Comparison of ENCODE assay signal across 8 mouse cellular contexts in the genomic region with DNA sequence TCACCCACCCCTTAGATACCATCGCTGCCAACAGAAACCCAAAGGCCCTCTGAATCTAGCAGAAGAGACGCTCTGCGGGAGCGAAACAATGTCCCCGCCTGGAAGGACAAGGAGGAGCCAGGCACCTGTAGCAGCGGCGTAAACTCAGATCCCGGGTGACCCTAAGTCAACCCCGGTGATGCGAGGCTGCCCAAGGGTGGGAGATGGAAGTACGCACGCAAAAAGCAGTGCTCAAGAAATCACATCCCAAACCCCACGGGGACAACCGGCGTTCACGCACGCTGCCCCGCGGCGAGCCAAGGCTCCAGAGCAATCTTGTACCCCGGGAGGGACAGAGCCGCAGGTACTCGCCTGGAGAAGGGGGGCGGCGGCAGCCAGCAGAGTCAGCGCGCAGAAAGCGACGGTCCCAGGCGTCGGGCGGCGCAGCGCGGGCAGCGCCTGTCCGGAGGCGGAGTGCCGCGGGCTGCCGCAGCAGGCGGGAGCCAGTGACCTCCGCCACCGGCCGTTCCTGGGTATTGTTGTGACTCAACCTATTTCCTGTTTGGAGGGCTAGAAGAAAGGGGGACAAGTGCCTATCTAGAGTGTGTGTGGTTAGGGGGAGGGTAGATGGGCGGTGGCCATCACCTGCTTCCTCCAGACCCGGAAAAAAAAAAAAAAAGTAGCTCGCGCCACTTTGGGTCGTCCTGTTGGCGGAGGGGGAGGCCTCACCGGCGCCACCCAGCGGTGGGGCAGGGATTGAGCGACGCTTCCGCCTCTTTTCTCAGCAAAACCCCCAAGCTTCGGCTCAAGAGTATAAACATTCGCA. TPM values are rescaled to one million over a fixed set of nuclear protein-coding genes. Genes with fewer than 3 reads are reported as not detected.
DNase-seq lines count a peak whose midpoint lies in the region; ATAC-seq and TF ChIP-seq lines count a peak whose summit lies in the region.

A gene (minus strand): TSS at position 531 of the 805 bp plus-strand sequence.

- peak; percentile 75 for ATAC-seq in CD4-positive, CD25-positive, alpha-beta regulatory T cell, adult 4 months
- peak; percentile 39 for ATAC-seq in forebrain, embryonic 12.5 days (ENCODE audit: low FRiP score)
- ATAC-seq in heart, postnatal 0 days (ENCODE audit: insufficient read depth, low read depth): peak; percentile 76
- ATAC-seq in neural tube, embryonic 13.5 days (ENCODE audit: low read depth): peak; percentile 59; the same call in 1 of the 2 replicates

- peak; percentile 68 for DNase-seq in heart, postnatal 0 days (ENCODE audit: low spot score)
- peak; percentile 71 to 84 for DNase-seq in kidney, postnatal 25 days
- peak; percentile 89 to 93 for DNase-seq in lung, adult 18-20 months
- DNase-seq in thymus, adult 2 months: peak; percentile 24

- no peaks in the 10 kb centered on the region for H3K36me3 ChIP-seq in forebrain, embryonic 12.5 days (replicated peaks)
- no peaks in the 10 kb centered on the region for H3K36me3 ChIP-seq in heart, postnatal 0 days (replicated peaks; ENCODE audit: control insufficient read depth, insufficient read depth, low read length)
- H3K36me3 ChIP-seq in neural tube, embryonic 13.5 days: no peaks in the 10 kb centered on the region
- H3K36me3 ChIP-seq in thymus, adult 2 months (ENCODE audit: control insufficient read depth, insufficient read depth, low read length): no peaks in the 10 kb centered on the region

- H3K4me2 ChIP-seq in forebrain, embryonic 12.5 days: peak within 1 kb of the TSS; percentile 87
- H3K4me2 ChIP-seq in heart, postnatal 0 days (ENCODE audit: low read depth, low read length): peak within 1 kb of the TSS; percentile 83
- peak within 1 kb of the TSS; percentile 86 for H3K4me2 ChIP-seq in neural tube, embryonic 13.5 days

- peaks cover 37% of the 10 kb centered on the region for H3K27me3 ChIP-seq in forebrain, embryonic 12.5 days
- no peaks in the 10 kb centered on the region for H3K27me3 ChIP-seq in heart, postnatal 0 days (ENCODE audit: control insufficient read depth, insufficient read depth, low read length)
- peaks cover 47% of the 10 kb centered on the region for H3K27me3 ChIP-seq in neural tube, embryonic 13.5 days
- no peaks in the 10 kb centered on the region; the same call in 1 of the 2 replicates for H3K27me3 ChIP-seq in thymus, adult 2 months (ENCODE audit: control insufficient read depth, insufficient read depth, low read length)

- no peak; the same call in 1 of the 2 replicates for TF ChIP-seq EP300 in heart, postnatal 0 days (IDR thresholded peaks at IDR 0.05; ENCODE audit: low read depth)

- no peak within 1 kb of the TSS for H3K27ac ChIP-seq in bone marrow macrophage, adult 2 months (ENCODE audit: insufficient read depth, low read depth, low read length)
- H3K27ac ChIP-seq in forebrain, embryonic 12.5 days: peak within 1 kb of the TSS; percentile 36
- peak within 1 kb of the TSS; percentile 91 for H3K27ac ChIP-seq in heart, postnatal 0 days (ENCODE audit: low read depth)
- H3K27ac ChIP-seq in neural tube, embryonic 13.5 days (replicated peaks): peak within 1 kb of the TSS; percentile 46
- H3K27ac ChIP-seq in thymus, adult 2 months (ENCODE audit: control insufficient read depth, insufficient read depth, low read length): no peak within 1 kb of the TSS

- peak within 1 kb of the TSS; percentile 57 for H3K4me3 ChIP-seq in bone marrow macrophage, adult 2 months (ENCODE audit: insufficient read depth, low read length)
- H3K4me3 ChIP-seq in forebrain, embryonic 12.5 days (replicated peaks): peak within 1 kb of the TSS; percentile 49
- peak within 1 kb of the TSS; percentile 79 for H3K4me3 ChIP-seq in heart, postnatal 0 days (ENCODE audit: low read depth, low read length)
- H3K4me3 ChIP-seq in neural tube, embryonic 13.5 days: peak within 1 kb of the TSS; percentile 46
- peak within 1 kb of the TSS; percentile 27 for H3K4me3 ChIP-seq in thymus, adult 2 months (ENCODE audit: control insufficient read depth, insufficient read depth, low read length)

- H3K9ac ChIP-seq in forebrain, embryonic 12.5 days: peak within 1 kb of the TSS; percentile 59
- H3K9ac ChIP-seq in heart, postnatal 0 days (replicated peaks; ENCODE audit: low read depth, low read length): peak within 1 kb of the TSS; percentile 72
- H3K9ac ChIP-seq in neural tube, embryonic 13.5 days: peak within 1 kb of the TSS; percentile 61

- under 1% methylated on average over 59 of the region's 59 CpGs for WGBS in forebrain, embryonic 12.5 days
- 0% methylated on average over 58 of the region's 59 CpGs for WGBS in heart, postnatal 0 days
- WGBS in neural tube, embryonic 13.5 days: under 1% methylated on average over 58 of the region's 59 CpGs
- WGBS in thymus, adult 2 months: 3% methylated on average over 58 of the region's 59 CpGs

- H3K9me3 ChIP-seq in forebrain, embryonic 12.5 days: no peaks in the 10 kb centered on the region
- H3K9me3 ChIP-seq in heart, postnatal 0 days (replicated peaks; ENCODE audit: control insufficient read depth, low read length): no peaks in the 10 kb centered on the region
- no peaks in the 10 kb centered on the region for H3K9me3 ChIP-seq in neural tube, embryonic 13.5 days

- TF ChIP-seq POLR2A in bone marrow macrophage, adult 2 months (IDR thresholded peaks at IDR 0.05; ENCODE audit: borderline replicate concordance, low read depth, low read length): no peak
- no peak for TF ChIP-seq POLR2A in thymus, adult 2 months (IDR thresholded peaks at IDR 0.05; ENCODE audit: control insufficient read depth, extremely low read depth, insufficient read depth, low read length, poor library complexity)

- H3K4me1 ChIP-seq in bone marrow macrophage, adult 2 months (ENCODE audit: control insufficient read depth, insufficient read depth, low read length): no peaks in the 10 kb centered on the region
- H3K4me1 ChIP-seq in forebrain, embryonic 12.5 days: peaks cover 27% of the 10 kb centered on the region
- no peaks in the 10 kb centered on the region; the same call in 1 of the 2 replicates for H3K4me1 ChIP-seq in heart, postnatal 0 days (ENCODE audit: control insufficient read depth, insufficient read depth)
- peaks cover 19% of the 10 kb centered on the region for H3K4me1 ChIP-seq in neural tube, embryonic 13.5 days (replicated peaks)
- peaks cover 4% of the 10 kb centered on the region for H3K4me1 ChIP-seq in thymus, adult 2 months (replicated peaks; ENCODE audit: control insufficient read depth, insufficient read depth, low read length)

- peak; percentile 98 for TF ChIP-seq CTCF in bone marrow macrophage, adult 2 months (IDR thresholded peaks at IDR 0.05; ENCODE audit: low read depth, low read length)
- peak; percentile 61 for TF ChIP-seq CTCF in heart, postnatal 0 days (IDR thresholded peaks at IDR 0.05; ENCODE audit: low read depth)
- peak; percentile 73; the same call in 1 of the 2 replicates for TF ChIP-seq CTCF in thymus, adult 2 months (IDR thresholded peaks at IDR 0.05; ENCODE audit: borderline replicate concordance, control insufficient read depth, extremely low read depth, insufficient read depth, low read length, poor library complexity)

RNA-seq across cellular contexts. Expression of the gene that starts here (rescaled TPM):
- polyA plus RNA-seq in CD4-positive, CD25-positive, alpha-beta regulatory T cell, adult 4 months (2017; shearing (Covaris generic)): 1 to 10 TPM; 4.2 to 4.6 TPM
- polyA plus RNA-seq in bone marrow macrophage, adult 2 months (2012; ENCODE audit: insufficient read depth, insufficient read length, missing spikeins): 6.0 and 6.5 TPM in 2 replicates
- 31.0 and 31.3 TPM in 2 replicates for polyA plus RNA-seq in forebrain, embryonic 12.5 days (2016; fragmentation: Nextera tagmentation; extraction: Ambion mirVana)
- 15.7 and 25.2 TPM in 2 replicates for total RNA-seq in heart, postnatal 0 days (2014; rRNA removed; ENCODE audit: low replicate concordance)
- 12.5 and 13.0 TPM in 2 replicates for polyA plus RNA-seq in heart, postnatal 0 days (2015; fragmentation: Nextera tagmentation; extraction: Ambion mirVana)
- 12.6 and 13.6 TPM in 2 replicates for polyA plus RNA-seq in neural tube, embryonic 13.5 days (2015; fragmentation: Nextera tagmentation; extraction: Ambion mirVana)
- polyA plus RNA-seq in thymus, adult 2 months (2012; rRNA removed): 4.5 and 5.5 TPM in 2 replicates

Comparison
In these comparisons a context has a peak if more than half of its experiments do, and no peak if none do; other contexts are left out.
1. H3K27ac ChIP-seq: peak in forebrain, embryonic 12.5 days (single experiment), heart, postnatal 0 days (single experiment) and neural tube, embryonic 13.5 days (single experiment); none in bone marrow macrophage, adult 2 months (single experiment) and thymus, adult 2 months (single experiment).
2. H3K4me3 ChIP-seq: peak in every context shown above with its lines; median percentile 79 in heart, postnatal 0 days; 57 in bone marrow macrophage, adult 2 months; 49 in forebrain, embryonic 12.5 days; 46 in neural tube, embryonic 13.5 days; 27 in thymus, adult 2 months.
3. DNase-seq: peak in every context shown above with its lines; median percentile 91 in lung, adult 18-20 months; 78 in kidney, postnatal 25 days; 68 in heart, postnatal 0 days; 24 in thymus, adult 2 months.
4. Peak in every context shown above with its lines, with median percentiles within 50 percentile points of each other: ATAC-seq, CTCF ChIP-seq, H3K4me2 ChIP-seq and H3K9ac ChIP-seq.